Comparison of ENCODE assay signal across 8 mouse cellular contexts in the genomic region with DNA sequence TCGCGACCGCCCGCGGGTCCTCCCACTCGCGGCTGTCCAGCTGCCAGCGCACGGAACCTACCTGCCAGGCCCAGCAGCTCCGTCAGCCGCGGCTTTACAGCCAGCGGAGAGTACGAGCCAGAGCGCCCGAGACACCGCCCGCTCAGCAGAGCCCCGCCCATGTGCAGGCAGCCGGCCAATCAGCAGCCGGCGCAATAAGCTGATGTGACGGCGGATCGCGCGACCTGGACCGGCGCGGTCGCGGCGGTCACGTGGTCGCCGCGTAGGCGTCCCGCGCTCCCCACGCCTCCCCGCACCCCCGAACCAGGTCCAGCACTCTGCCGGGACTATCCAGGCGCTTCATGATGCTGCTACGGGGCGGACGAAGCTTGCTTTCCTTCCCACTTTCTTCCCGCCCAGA. TPM values are rescaled to one million over a fixed set of nuclear protein-coding genes. Genes with fewer than 3 reads are reported as not detected.
DNase-seq lines count a peak whose midpoint lies in the region; ATAC-seq lines count a peak whose summit lies in the region.

Gene Sc5d (minus strand): TSS at position 112 of the 400 bp plus-strand sequence.

- H3K4me1 ChIP-seq in forebrain, embryonic 11.5 days (replicated peaks; ENCODE audit: control insufficient read depth, insufficient read depth, low read length), result peaks cover 4% of the 10 kb centered on the region; the same call in 1 of the 2 replicates
- H3K4me1 ChIP-seq in heart, embryonic 16.5 days (ENCODE audit: control insufficient read depth, insufficient read depth, low read length), result peaks cover 10% of the 10 kb centered on the region
- H3K4me1 ChIP-seq in liver, embryonic 15.5 days (replicated peaks), result peaks cover 34% of the 10 kb centered on the region
- peaks cover 24% of the 10 kb centered on the region for H3K4me1 ChIP-seq in neural tube, embryonic 12.5 days

- H3K4me3 ChIP-seq in forebrain, embryonic 11.5 days (ENCODE audit: low read depth, low read length), result peak within 1 kb of the TSS; percentile 79
- H3K4me3 ChIP-seq in heart, embryonic 16.5 days (ENCODE audit: low read length), result peak within 1 kb of the TSS; percentile 77
- peak within 1 kb of the TSS; percentile 68 for H3K4me3 ChIP-seq in liver, embryonic 15.5 days (replicated peaks)
- H3K4me3 ChIP-seq in neural tube, embryonic 12.5 days, result peak within 1 kb of the TSS; percentile 84

- WGBS in forebrain, embryonic 11.5 days, result 1% methylated on average over 49 of the region's 49 CpGs
- 0% methylated on average over 49 of the region's 49 CpGs for WGBS in heart, embryonic 16.5 days
- under 1% methylated on average over 49 of the region's 49 CpGs for WGBS in liver, embryonic 15.5 days (ENCODE audit: insufficient replicate concordance)
- under 1% methylated on average over 49 of the region's 49 CpGs for WGBS in neural tube, embryonic 12.5 days

- peak within 1 kb of the TSS; percentile 75 for H3K4me2 ChIP-seq in forebrain, embryonic 11.5 days (ENCODE audit: low read depth, low read length, severe bottlenecking)
- H3K4me2 ChIP-seq in heart, embryonic 16.5 days (ENCODE audit: low read depth, low read length), result peak within 1 kb of the TSS; percentile 73
- H3K4me2 ChIP-seq in liver, embryonic 15.5 days, result peak within 1 kb of the TSS; percentile 85
- H3K4me2 ChIP-seq in neural tube, embryonic 12.5 days (replicated peaks), result peak within 1 kb of the TSS; percentile 60

- ATAC-seq in forebrain, embryonic 11.5 days (replicated peaks; ENCODE audit: low FRiP score), result peak; percentile 100
- ATAC-seq in heart, embryonic 16.5 days (replicated peaks; ENCODE audit: extremely low read depth, insufficient read depth, low FRiP score), result peak; percentile 97
- ATAC-seq in liver, embryonic 15.5 days (ENCODE audit: insufficient read depth), result peak; percentile 95
- ATAC-seq in neural tube, embryonic 12.5 days (ENCODE audit: low FRiP score, low read depth), result peak; percentile 99

- no peaks in the 10 kb centered on the region for H3K9me3 ChIP-seq in forebrain, embryonic 11.5 days (ENCODE audit: control insufficient read depth, low read length)
- H3K9me3 ChIP-seq in heart, embryonic 16.5 days (replicated peaks; ENCODE audit: control insufficient read depth, low read length), result no peaks in the 10 kb centered on the region
- no peaks in the 10 kb centered on the region for H3K9me3 ChIP-seq in liver, embryonic 15.5 days (replicated peaks)
- no peaks in the 10 kb centered on the region for H3K9me3 ChIP-seq in neural tube, embryonic 12.5 days

- H3K27ac ChIP-seq in forebrain, embryonic 11.5 days (ENCODE audit: low read depth, low read length), result peak within 1 kb of the TSS; percentile 62
- peak within 1 kb of the TSS; percentile 62 for H3K27ac ChIP-seq in heart, embryonic 16.5 days (ENCODE audit: low read length)
- peak within 1 kb of the TSS; percentile 66 for H3K27ac ChIP-seq in liver, embryonic 15.5 days (replicated peaks)
- peak within 1 kb of the TSS; percentile 74 for H3K27ac ChIP-seq in neural tube, embryonic 12.5 days

- H3K9ac ChIP-seq in forebrain, embryonic 11.5 days (ENCODE audit: low read length), result peak within 1 kb of the TSS; percentile 79
- peak within 1 kb of the TSS; percentile 80 for H3K9ac ChIP-seq in heart, embryonic 16.5 days (ENCODE audit: low read length)
- peak within 1 kb of the TSS; percentile 67 for H3K9ac ChIP-seq in liver, embryonic 15.5 days
- peak within 1 kb of the TSS; percentile 88 for H3K9ac ChIP-seq in neural tube, embryonic 12.5 days

- peak; percentile 75 to 82 for DNase-seq in CD8-positive naive resting alpha-beta T cell, adult 2 months (ENCODE audit: low read depth in 2 of 2, low spot score in 2 of 2)
- peak; percentile 66 for DNase-seq in c-Kit-positive CD71-negative TER-119-negative erythroid progenitor cells, embryonic 14.5 days (ENCODE audit: low read depth)
- DNase-seq in forebrain, embryonic 11.5 days (ENCODE audit: low spot score), result peak; percentile 96
- DNase-seq in kidney, postnatal 36 days, result peak; percentile 96 to 98
- DNase-seq in telencephalon, adult 2 months (ENCODE audit: low read depth, low spot score), result peak; percentile 86

- H3K27me3 ChIP-seq in forebrain, embryonic 11.5 days (ENCODE audit: control insufficient read depth, insufficient read depth, low read length), result no peaks in the 10 kb centered on the region
- no peaks in the 10 kb centered on the region for H3K27me3 ChIP-seq in heart, embryonic 16.5 days (ENCODE audit: control insufficient read depth, insufficient read depth, low read length)
- no peaks in the 10 kb centered on the region for H3K27me3 ChIP-seq in liver, embryonic 15.5 days
- H3K27me3 ChIP-seq in neural tube, embryonic 12.5 days (replicated peaks), result no peaks in the 10 kb centered on the region

- peaks cover 2% of the 10 kb centered on the region; the same call in 1 of the 2 replicates for H3K36me3 ChIP-seq in forebrain, embryonic 11.5 days (ENCODE audit: control insufficient read depth, insufficient read depth, low read length)
- H3K36me3 ChIP-seq in heart, embryonic 16.5 days (ENCODE audit: control insufficient read depth, insufficient read depth), result no peaks in the 10 kb centered on the region
- H3K36me3 ChIP-seq in liver, embryonic 15.5 days (replicated peaks), result 0 out of 2 replicates have a peak, but pooled peaks cover 6% of the 10 kb centered on the region
- H3K36me3 ChIP-seq in neural tube, embryonic 12.5 days, result peaks cover 8% of the 10 kb centered on the region

RNA-seq across cellular contexts. Expression of gene Sc5d, which starts in this region (rescaled TPM):
- 74.4 and 80.7 TPM in 2 replicates for polyA plus RNA-seq in forebrain, embryonic 11.5 days (2014; fragmentation: Nextera tagmentation; extraction: Ambion mirVana)
- 21.4 and 27.4 TPM in 2 replicates for polyA plus RNA-seq in heart, embryonic 16.5 days (2015; fragmentation: Nextera tagmentation; extraction: Ambion mirVana)
- 79.8 and 83.8 TPM in 2 replicates for polyA plus RNA-seq in liver, embryonic 15.5 days (2015; fragmentation: Nextera tagmentation; extraction: Ambion mirVana)
- 63.5 and 64.1 TPM in 2 replicates for polyA plus RNA-seq in neural tube, embryonic 12.5 days (2016; fragmentation: Nextera tagmentation; extraction: Ambion mirVana)

Comparison
In these comparisons a context has a peak if more than half of its experiments do, and no peak if none do; other contexts are left out.
1. Peak in every context shown above with its lines: DNase-seq, ATAC-seq, H3K4me3 ChIP-seq and H3K27ac ChIP-seq.